In the genomic region with DNA sequence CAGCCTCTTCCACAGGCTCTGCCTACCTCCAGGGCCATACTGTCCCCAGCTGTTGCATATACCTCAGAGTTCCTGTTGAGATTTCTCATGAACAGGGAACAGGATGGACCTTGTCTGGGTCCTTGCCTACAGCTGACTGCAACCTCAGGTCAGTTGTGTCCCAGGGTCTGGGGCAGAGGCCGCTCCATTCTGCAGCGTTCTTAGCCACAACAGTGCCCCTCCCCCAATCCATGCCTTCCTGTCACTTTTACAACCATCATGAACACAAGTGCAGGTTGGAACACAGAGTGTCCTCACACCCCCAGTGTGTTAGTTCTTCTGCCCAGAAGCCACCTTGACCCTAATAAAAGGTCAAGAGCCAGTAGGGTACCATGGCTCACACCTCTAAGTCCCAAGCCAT, we compare ENCODE assay signal across 12 mouse cellular contexts. TPM values are rescaled to one million over a fixed set of nuclear protein-coding genes. Genes with fewer than 3 reads are reported as not detected.
DNase-seq lines count a peak whose midpoint lies in the region; ATAC-seq lines count a peak whose summit lies in the region.
"Had no signal": no experiment of that assay in that cellular context is flagged by ENCODE, and none has a peak within 500 bp of the region (broad histone marks: within the 10 kb centered on the region; RNA-seq: fewer than 3 reads in every experiment).

No protein-coding gene starts in this region.

- H3K4me1 ChIP-seq in hindbrain, embryonic 15.5 days (replicated peaks) = peaks cover 28% of the 10 kb centered on the region
- H3K4me1 ChIP-seq in hindbrain, embryonic 14.5 days (replicated peaks; ENCODE audit: control insufficient read depth, insufficient read depth, low read length) = peaks cover 20% of the 10 kb centered on the region
- peaks cover 18% of the 10 kb centered on the region for H3K4me1 ChIP-seq in neural tube, embryonic 11.5 days (ENCODE audit: control insufficient read depth, insufficient read depth, low read length)
- H3K4me1 ChIP-seq in neural tube, embryonic 15.5 days = peaks cover 27% of the 10 kb centered on the region

- peaks cover 26% of the 10 kb centered on the region for H3K36me3 ChIP-seq in hindbrain, embryonic 15.5 days
- peaks cover 47% of the 10 kb centered on the region for H3K36me3 ChIP-seq in hindbrain, embryonic 14.5 days (replicated peaks; ENCODE audit: control insufficient read depth, insufficient read depth)
- H3K36me3 ChIP-seq in neural tube, embryonic 11.5 days (ENCODE audit: control insufficient read depth, insufficient read depth, low read length) = peaks cover 26% of the 10 kb centered on the region
- H3K36me3 ChIP-seq in neural tube, embryonic 15.5 days = peaks cover 37% of the 10 kb centered on the region

- H3K27ac ChIP-seq in hindbrain, embryonic 15.5 days (replicated peaks) = no peak overlapping the region
- H3K27ac ChIP-seq in hindbrain, embryonic 14.5 days = no peak overlapping the region
- no peak overlapping the region for H3K27ac ChIP-seq in neural tube, embryonic 11.5 days (ENCODE audit: low read depth, low read length)
- H3K27ac ChIP-seq in neural tube, embryonic 15.5 days (replicated peaks) = no peak overlapping the region

- no peaks in the 10 kb centered on the region for H3K27me3 ChIP-seq in hindbrain, embryonic 15.5 days
- H3K27me3 ChIP-seq in hindbrain, embryonic 14.5 days (ENCODE audit: control insufficient read depth, insufficient read depth, low read length) = no peaks in the 10 kb centered on the region
- H3K27me3 ChIP-seq in neural tube, embryonic 11.5 days (ENCODE audit: control insufficient read depth, insufficient read depth, low read length) = no peaks in the 10 kb centered on the region
- no peaks in the 10 kb centered on the region for H3K27me3 ChIP-seq in neural tube, embryonic 15.5 days (replicated peaks)

- no peaks in the 10 kb centered on the region for H3K9me3 ChIP-seq in hindbrain, embryonic 15.5 days
- no peaks in the 10 kb centered on the region for H3K9me3 ChIP-seq in hindbrain, embryonic 14.5 days (ENCODE audit: control insufficient read depth, low read length)
- H3K9me3 ChIP-seq in neural tube, embryonic 11.5 days (ENCODE audit: control insufficient read depth, low read length) = no peaks in the 10 kb centered on the region
- no peaks in the 10 kb centered on the region for H3K9me3 ChIP-seq in neural tube, embryonic 15.5 days (replicated peaks)

- peak overlapping the region; percentile 94; the same call in 1 of the 2 replicates for H3K4me3 ChIP-seq in hindbrain, embryonic 15.5 days
- H3K4me3 ChIP-seq in hindbrain, embryonic 14.5 days (replicated peaks; ENCODE audit: low read length) = no peak overlapping the region
- peak overlapping the region; percentile 94; the same call in 1 of the 2 replicates for H3K4me3 ChIP-seq in neural tube, embryonic 11.5 days (ENCODE audit: low read depth, low read length)
- H3K4me3 ChIP-seq in neural tube, embryonic 15.5 days (replicated peaks) = no peak overlapping the region

- intact Hi-C loops in left cerebral cortex, postnatal 10 days (cut with DNase I) = no loop called here

- 17% methylated on average over 2 of the region's 2 CpGs for WGBS in hindbrain, embryonic 15.5 days
- WGBS in hindbrain, embryonic 14.5 days = 33% methylated on average over 2 of the region's 2 CpGs
- WGBS in neural tube, embryonic 11.5 days = 8% methylated on average over 2 of the region's 2 CpGs
- 17% methylated on average over 2 of the region's 2 CpGs for WGBS in neural tube, embryonic 15.5 days

- H3K4me2 ChIP-seq in hindbrain, embryonic 15.5 days = peak overlapping the region; percentile 89; the same call in 1 of the 2 replicates
- no peak overlapping the region for H3K4me2 ChIP-seq in hindbrain, embryonic 14.5 days (replicated peaks)
- H3K4me2 ChIP-seq in neural tube, embryonic 11.5 days (ENCODE audit: low read depth) = no peak overlapping the region
- H3K4me2 ChIP-seq in neural tube, embryonic 15.5 days = peak overlapping the region; percentile 98; the same call in 1 of the 2 replicates

- DNase-seq in cerebellum, adult 11-12 months = peak; percentile 54
- no peak for DNase-seq in cerebellum, postnatal 4 days (ENCODE audit: low spot score in 2 of 2)
- DNase-seq in hindbrain, embryonic 14.5 days (ENCODE audit: low spot score) = no peak
- DNase-seq in neural tube, embryonic 11.5 days (ENCODE audit: low spot score) = no peak
- DNase-seq in neural tube, embryonic 10.5 days (ENCODE audit: extremely low spot score, low spot score) = no peak
- no peak for DNase-seq in left cerebral cortex, postnatal 10 days (ENCODE audit: extremely low spot score in 1 of 2, low spot score in 2 of 2)
- DNase-seq: adrenal gland, postnatal 36 days; cerebellum, adult 9-10 months; kidney, postnatal 4 days; retina, postnatal 1 day had no signal

- ATAC-seq in hindbrain, embryonic 15.5 days (ENCODE audit: low FRiP score, low read depth) = no peak
- no peak for ATAC-seq in hindbrain, embryonic 14.5 days (ENCODE audit: low FRiP score)
- ATAC-seq in neural tube, embryonic 11.5 days (ENCODE audit: insufficient read depth, low FRiP score, low TSS enrichment) = no peak
- ATAC-seq in neural tube, embryonic 15.5 days (ENCODE audit: low FRiP score) = no peak

- H3K9ac ChIP-seq in hindbrain, embryonic 15.5 days = no peak overlapping the region
- no peak overlapping the region for H3K9ac ChIP-seq in hindbrain, embryonic 14.5 days
- H3K9ac ChIP-seq in neural tube, embryonic 11.5 days (ENCODE audit: low read length) = no peak overlapping the region
- H3K9ac ChIP-seq in neural tube, embryonic 15.5 days (replicated peaks) = no peak overlapping the region

RNA-seq across cellular contexts. Expression of gene Mex3d, which starts 1.3 kb away (rescaled TPM):
- polyA plus RNA-seq in hindbrain, embryonic 15.5 days (2015; fragmentation: Nextera tagmentation; extraction: Ambion mirVana) = 18.9 and 19.2 TPM in 2 replicates
- 12.3 and 13.3 TPM in 2 replicates for polyA plus RNA-seq in hindbrain, embryonic 14.5 days (2014; fragmentation: Nextera tagmentation; extraction: Ambion mirVana)
- polyA plus RNA-seq in neural tube, embryonic 11.5 days (2014; fragmentation: Nextera tagmentation; extraction: Ambion mirVana) = 12.6 and 15.5 TPM in 2 replicates
- 9.1 and 14.0 TPM in 2 replicates for polyA plus RNA-seq in neural tube, embryonic 15.5 days (2015; fragmentation: Nextera tagmentation; extraction: Ambion mirVana)
- 10 to 100 TPM; 31.1 to 35.4 TPM for total RNA-seq in left cerebral cortex, postnatal 10 days (2021)

RNA-seq across cellular contexts. Expression of gene Mbd3, which starts 10.6 kb away (rescaled TPM):
- polyA plus RNA-seq in hindbrain, embryonic 15.5 days (2015; fragmentation: Nextera tagmentation; extraction: Ambion mirVana) = 213 and 229 TPM in 2 replicates
- 152 and 161 TPM in 2 replicates for polyA plus RNA-seq in hindbrain, embryonic 14.5 days (2014; fragmentation: Nextera tagmentation; extraction: Ambion mirVana)
- polyA plus RNA-seq in neural tube, embryonic 11.5 days (2014; fragmentation: Nextera tagmentation; extraction: Ambion mirVana) = 262 and 271 TPM in 2 replicates
- 195 and 209 TPM in 2 replicates for polyA plus RNA-seq in neural tube, embryonic 15.5 days (2015; fragmentation: Nextera tagmentation; extraction: Ambion mirVana)
- 100 to 1,000 TPM; 121 to 124 TPM for total RNA-seq in left cerebral cortex, postnatal 10 days (2021)

RNA-seq across cellular contexts. Expression of gene Uqcr11, which starts 17.9 kb away (rescaled TPM):
- polyA plus RNA-seq in hindbrain, embryonic 15.5 days (2015; fragmentation: Nextera tagmentation; extraction: Ambion mirVana) = 711 and 737 TPM in 2 replicates
- 675 and 804 TPM in 2 replicates for polyA plus RNA-seq in hindbrain, embryonic 14.5 days (2014; fragmentation: Nextera tagmentation; extraction: Ambion mirVana)
- 494 and 521 TPM in 2 replicates for polyA plus RNA-seq in neural tube, embryonic 11.5 days (2014; fragmentation: Nextera tagmentation; extraction: Ambion mirVana)
- polyA plus RNA-seq in neural tube, embryonic 15.5 days (2015; fragmentation: Nextera tagmentation; extraction: Ambion mirVana) = 731 and 790 TPM in 2 replicates
- total RNA-seq in left cerebral cortex, postnatal 10 days (2021) = 100 to 1,000 TPM; 508 to 513 TPM

RNA-seq across cellular contexts. Expression of gene Plk5, which starts 32.5 kb away (rescaled TPM):
- polyA plus RNA-seq in hindbrain, embryonic 15.5 days (2015; fragmentation: Nextera tagmentation; extraction: Ambion mirVana) = 6.1 and 6.4 TPM in 2 replicates
- 3.6 and 4.1 TPM in 2 replicates for polyA plus RNA-seq in hindbrain, embryonic 14.5 days (2014; fragmentation: Nextera tagmentation; extraction: Ambion mirVana)
- polyA plus RNA-seq in neural tube, embryonic 11.5 days (2014; fragmentation: Nextera tagmentation; extraction: Ambion mirVana) = 0.17 TPM in 1 of 2 replicates, not detected in the other
- 3.9 and 6.1 TPM in 2 replicates for polyA plus RNA-seq in neural tube, embryonic 15.5 days (2015; fragmentation: Nextera tagmentation; extraction: Ambion mirVana)
- 1 to 10 TPM; 3.1 to 5.1 TPM for total RNA-seq in left cerebral cortex, postnatal 10 days (2021)

RNA-seq across cellular contexts. Expression of gene Adamtsl5, which starts 40.5 kb away (rescaled TPM):
- 0.76 and 1.2 TPM in 2 replicates for polyA plus RNA-seq in hindbrain, embryonic 15.5 days (2015; fragmentation: Nextera tagmentation; extraction: Ambion mirVana)
- polyA plus RNA-seq in hindbrain, embryonic 14.5 days (2014; fragmentation: Nextera tagmentation; extraction: Ambion mirVana) = 0.84 and 0.90 TPM in 2 replicates
- 0.17 and 0.27 TPM in 2 replicates for polyA plus RNA-seq in neural tube, embryonic 11.5 days (2014; fragmentation: Nextera tagmentation; extraction: Ambion mirVana)
- 1.6 and 3.6 TPM in 2 replicates for polyA plus RNA-seq in neural tube, embryonic 15.5 days (2015; fragmentation: Nextera tagmentation; extraction: Ambion mirVana)
- total RNA-seq in left cerebral cortex, postnatal 10 days (2021) = under 1 TPM; 0.66 to 0.85 TPM

Comparison
In these comparisons a context has a peak if more than half of its experiments do, and no peak if none do; other contexts are left out.
1. H3K4me2 ChIP-seq: peak in hindbrain, embryonic 15.5 days (single experiment) and neural tube, embryonic 15.5 days (single experiment); none in hindbrain, embryonic 14.5 days (single experiment) and neural tube, embryonic 11.5 days (single experiment).
2. H3K4me3 ChIP-seq: peak in hindbrain, embryonic 15.5 days (single experiment) and neural tube, embryonic 11.5 days (single experiment); none in hindbrain, embryonic 14.5 days (single experiment) and neural tube, embryonic 15.5 days (single experiment).